Mouse (Mus musculus) C2C12 (cell line): ENCODE measurements around the gene Dgcr6.

Experiments
- CEBPB ChIP-seq: IDR thresholded peaks from one replicate; pipeline ENCODE4 v1.6.1; 2011; ENCODE audit warnings: low read depth, mild to moderate bottlenecking, control low read depth, moderate library complexity
- CTCF ChIP-seq: IDR thresholded peaks from one replicate; pipeline ENCODE4 v1.5.1; 2011; ENCODE audit not compliant: control insufficient read depth, insufficient read depth, insufficient read length
- MAX ChIP-seq: IDR thresholded peaks from one replicate; pipeline ENCODE4 v1.6.1; 2011; ENCODE audit warnings: mild to moderate bottlenecking, control low read depth
- MYOD1 ChIP-seq: IDR thresholded peaks from one replicate; pipeline ENCODE4 v1.6.1; 2011; ENCODE audit warnings: low read depth; ENCODE audit not compliant: control insufficient read depth, insufficient read length
- MYOG ChIP-seq: IDR thresholded peaks from one replicate; pipeline ENCODE4 v1.6.1; 2011; ENCODE audit not compliant: control insufficient read depth, insufficient read length; ENCODE audit errors: extremely low read depth
- USF1 ChIP-seq: IDR thresholded peaks from one replicate; pipeline ENCODE4 v1.6.1; 2011; ENCODE audit warnings: low read depth, mild to moderate bottlenecking, control low read depth, moderate library complexity

DNA sequence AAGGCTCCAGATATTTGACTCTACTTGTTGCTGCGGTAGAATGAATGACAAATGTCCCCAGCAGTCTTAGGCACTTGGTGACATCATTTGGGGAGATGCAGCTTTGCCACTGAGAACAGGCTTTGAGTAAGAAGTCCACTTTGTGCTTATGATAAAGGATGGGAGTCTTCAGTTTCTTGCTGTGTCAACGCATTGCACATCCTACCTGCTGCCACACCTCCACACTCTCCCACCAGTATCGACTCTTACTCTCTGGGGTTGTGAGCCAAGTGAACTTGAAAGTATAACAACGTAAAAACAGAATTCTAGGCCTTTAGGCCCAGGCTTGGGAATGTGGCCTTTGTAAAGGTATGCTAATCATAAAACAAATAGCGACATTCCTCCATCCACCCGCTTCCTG is 41.6 kb upstream of the Dgcr6 start:
- no peak for TF ChIP-seq CTCF
- TF ChIP-seq MYOG: no peak
- no peak for TF ChIP-seq MYOD1
- TF ChIP-seq USF1: no peak
- no peak for TF ChIP-seq CEBPB
- no peak for TF ChIP-seq MAX
